Mouse (Mus musculus) midbrain, embryonic 15.5 days (tissue): ENCODE data around the gene Tmem97. TPM values are rescaled to one million over a fixed set of nuclear protein-coding genes. Genes with fewer than 3 reads are reported as not detected.

Experiments used
- ATAC-seq: fragments of 200-750 bp; cut with Nextera tagmentation; replicated peaks from 2 replicates; pipeline ENCODE4 v1.8.0; 2017; ENCODE audit warnings: moderate TSS enrichment
- H3K27ac ChIP-seq: fragments of 300-500 bp; sonication (generic); 2 replicates; pipeline ENCODE4 v1.5.1; 2015; ENCODE audit warnings: mild to moderate bottlenecking, inconsistent platforms
- H3K27me3 ChIP-seq: fragments of 300-500 bp; sonication (generic); replicated peaks from 2 replicates; pipeline ENCODE4 v1.6.1; 2015; ENCODE audit warnings: inconsistent platforms
- H3K36me3 ChIP-seq: fragments of 300-500 bp; sonication (generic); replicated peaks from 2 replicates; pipeline ENCODE4 v1.6.1; 2015; ENCODE audit warnings: inconsistent platforms
- H3K4me1 ChIP-seq: fragments of 300-500 bp; sonication (generic); 2 replicates; pipeline ENCODE4 v1.6.1; 2015; ENCODE audit warnings: inconsistent platforms
- H3K4me2 ChIP-seq: fragments of 300-500 bp; sonication (generic); 2 replicates; pipeline ENCODE4 v1.6.1; 2015; ENCODE audit warnings: inconsistent platforms, mild to moderate bottlenecking, moderate library complexity
- H3K4me3 ChIP-seq: fragments of 300-500 bp; sonication (generic); 2 replicates; pipeline ENCODE4 v1.5.1; 2015; ENCODE audit warnings: mild to moderate bottlenecking, inconsistent platforms
- H3K9ac ChIP-seq: fragments of 300-500 bp; sonication (generic); 2 replicates; pipeline ENCODE4 v1.6.1; 2015; ENCODE audit warnings: mild to moderate bottlenecking, inconsistent platforms
- H3K9me3 ChIP-seq: fragments of 300-500 bp; sonication (generic); 2 replicates; pipeline ENCODE4 v1.6.1; 2016; ENCODE audit warnings: inconsistent platforms
- WGBS: fragments of 180-500 bp; shearing (Covaris S2); methylation state at CpG from one replicate; pipeline ENCODE4 v1.1.7; 2015; ENCODE audit warnings: mixed read lengths; 5-methylcytosine and 5-hydroxymethylcytosine counted together
- polyA plus RNA-seq: library from polyadenylated mRNA; unstranded; fragments of >200 nt; fragmentation: Nextera tagmentation; extraction: Ambion mirVana; gene quantifications from 2 replicates; pipeline ENCODE4 v1.2.1, GENCODE M21; 2015

The Tmem97 gene
- polyA plus RNA-seq, 1 experiment from 2014 or later, result 35.4 TPM

DNA sequence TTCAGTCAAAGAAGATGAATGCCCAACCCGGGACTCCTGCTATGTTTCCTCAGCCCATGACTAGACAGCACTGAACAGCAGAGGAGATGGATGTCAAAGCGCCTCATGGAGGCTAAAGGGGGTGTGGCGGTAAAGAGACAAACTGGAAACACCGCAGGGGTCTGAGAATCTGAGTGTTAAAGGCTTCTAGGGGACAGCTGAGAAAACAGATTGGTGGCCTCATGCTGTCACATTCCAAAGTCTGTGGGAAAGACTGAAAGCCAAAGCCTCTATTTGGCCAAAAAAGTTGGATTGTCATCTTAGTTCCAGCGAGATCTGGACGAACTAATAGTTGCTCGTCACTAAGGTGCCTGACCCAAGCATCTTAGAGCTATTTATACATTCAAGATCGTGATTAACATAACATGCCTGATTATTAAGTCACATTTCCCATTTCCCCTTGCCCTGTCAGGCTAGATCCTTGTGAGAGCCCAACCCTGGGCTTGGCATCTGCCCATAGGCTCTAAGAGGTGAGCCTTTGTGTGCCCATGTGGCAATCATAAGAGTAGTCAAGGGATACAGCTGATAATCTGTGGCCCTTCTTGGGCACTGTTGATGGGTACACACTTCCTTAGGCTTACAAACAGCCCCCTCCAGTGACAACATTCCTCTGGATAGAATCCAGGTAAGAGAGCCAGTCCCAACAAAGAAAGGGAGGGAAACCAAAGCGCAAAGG, 27.2 kb downstream of the Tmem97 start:
- ATAC-seq, result no peak
- Histone ChIP-seq H3K27me3 (no peaks in the 10 kb centered on the region), H3K27ac (0 out of 2 replicates have a peak overlapping the region, but pooled peaks have one; percentile 8), H3K4me3 (no peak overlapping the region), H3K4me2 (no peak overlapping the region), H3K4me1 (no peaks in the 10 kb centered on the region), H3K36me3 (peaks cover 54% of the 10 kb centered on the region; the same call in 1 of the 2 replicates), H3K9me3 (no peaks in the 10 kb centered on the region), H3K9ac (no peak overlapping the region)
- 80% methylated on average over 9 of the region's 9 CpGs for WGBS

GRCm38 (mm10) chr11:78522481-78522997, 28.0 kb downstream of the Tmem97 start:
- ATAC-seq, result no peak
- no peak overlapping the region for H3K9ac ChIP-seq
- H3K9me3 ChIP-seq, result no peaks in the 10 kb centered on the region
- 97% methylated on average over 1 of the region's 1 CpGs for WGBS
- no peaks in the 10 kb centered on the region for H3K27me3 ChIP-seq
- no peak overlapping the region for H3K4me3 ChIP-seq
- H3K4me1 ChIP-seq, result no peaks in the 10 kb centered on the region
- H3K4me2 ChIP-seq, result no peak overlapping the region
- H3K36me3 ChIP-seq, result peaks cover 56% of the 10 kb centered on the region; the same call in 1 of the 2 replicates
- no peak overlapping the region for H3K27ac ChIP-seq

- Histone ChIP-seq H3K36me3 (peaks cover 53% of the 10 kb centered on the region; the same call in 1 of the 2 replicates), H3K27me3 (no peaks in the 10 kb centered on the region), H3K27ac (no peak overlapping the region), H3K4me2 (no peak overlapping the region), H3K9me3 (no peaks in the 10 kb centered on the region), H3K4me1 (no peaks in the 10 kb centered on the region), H3K9ac (no peak overlapping the region), H3K4me3 (no peak overlapping the region)
- 91% methylated on average over 3 of the region's 3 CpGs for WGBS
- no peak for ATAC-seq
Observed at GRCm38 (mm10) chr11:78521880-78522279, 28.7 kb downstream of the Tmem97 start.

- Histone ChIP-seq H3K9me3 (no peaks in the 10 kb centered on the region), H3K36me3 (peaks cover 42% of the 10 kb centered on the region; the same call in 1 of the 2 replicates), H3K4me2 (no peak overlapping the region), H3K27me3 (no peaks in the 10 kb centered on the region), H3K27ac (no peak overlapping the region), H3K4me3 (no peak overlapping the region), H3K9ac (no peak overlapping the region), H3K4me1 (peaks cover under 1% of the 10 kb centered on the region; the same call in 1 of the 2 replicates)
- ATAC-seq, result no peak
- WGBS, result 87% methylated on average over 10 of the region's 10 CpGs
Observed at GRCm38 (mm10) chr11:78518931-78519330, 31.6 kb downstream of the Tmem97 start.

DNA sequence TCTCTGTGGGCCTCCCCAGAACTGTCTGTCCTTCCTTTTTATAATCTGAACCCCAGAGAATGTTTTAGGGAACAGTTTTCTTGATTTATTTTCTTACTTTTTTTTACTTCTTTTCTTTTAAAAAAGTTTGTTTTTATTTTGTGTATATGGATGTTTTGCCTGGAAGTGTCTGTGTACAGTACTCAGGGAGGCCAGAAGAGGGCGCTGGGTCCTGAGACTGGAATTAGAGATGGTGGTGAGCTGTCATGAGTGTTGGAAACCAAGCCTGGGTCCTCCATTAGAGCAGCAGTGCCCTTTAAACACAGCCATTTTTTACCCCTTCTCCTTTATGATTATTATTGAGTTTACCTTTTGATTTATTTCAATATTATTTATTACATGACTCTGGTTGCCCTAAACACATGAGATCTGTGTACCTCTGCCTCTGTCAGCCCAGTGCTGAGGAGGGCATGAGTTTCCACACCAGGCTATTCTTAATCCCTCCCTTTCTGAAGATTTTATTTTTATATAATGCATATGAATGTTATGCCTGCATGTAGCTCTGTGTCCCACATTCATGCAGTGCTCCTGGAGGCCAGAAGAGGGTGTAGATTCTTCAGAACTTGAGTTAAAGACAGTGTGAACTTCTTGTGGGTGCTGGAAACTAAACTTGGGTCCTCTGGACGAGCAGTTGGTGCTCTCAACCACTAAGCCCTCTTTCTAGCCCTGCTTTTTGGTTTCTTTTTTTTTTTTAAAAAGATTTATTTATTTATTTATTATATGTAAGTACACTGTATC, 34.8 kb downstream of the Tmem97 start:
- Histone ChIP-seq H3K27me3 (no peaks in the 10 kb centered on the region), H3K36me3 (peaks cover 32% of the 10 kb centered on the region; the same call in 1 of the 2 replicates), H3K4me3 (no peak overlapping the region), H3K27ac (no peak overlapping the region), H3K9ac (no peak overlapping the region), H3K4me2 (no peak overlapping the region), H3K4me1 (peaks cover 22% of the 10 kb centered on the region), H3K9me3 (no peaks in the 10 kb centered on the region)
- WGBS, result 62% methylated on average over 2 of the region's 2 CpGs
- ATAC-seq, result no peak

- Histone ChIP-seq H3K9me3 (no peaks in the 10 kb centered on the region), H3K27me3 (no peaks in the 10 kb centered on the region), H3K9ac (peak overlapping the region; percentile 97), H3K36me3 (peaks cover 16% of the 10 kb centered on the region), H3K27ac (no peak overlapping the region), H3K4me2 (peak overlapping the region; percentile 98), H3K4me1 (peaks cover 22% of the 10 kb centered on the region), H3K4me3 (peak overlapping the region; percentile 95)
- ATAC-seq, result no peak
- 73% methylated on average over 3 of the region's 3 CpGs for WGBS
Observed at GRCm38 (mm10) chr11:78513106-78513790, 37.3 kb downstream of the Tmem97 start.

GRCm38 (mm10) chr11:78512025-78512957, 38.3 kb downstream of the Tmem97 start, which contains the start of the genes Tmem199 and Poldip2:
TSS of gene Tmem199 (minus strand) at chr11:78512172.
TSS of gene Poldip2 (plus strand) at chr11:78512193.
- Histone ChIP-seq H3K9me3 (no peaks in the 10 kb centered on the region), H3K4me3 (peak within 1 kb of the TSS; percentile 95), H3K27me3 (no peaks in the 10 kb centered on the region), H3K27ac (peak within 1 kb of the TSS; percentile 87), H3K4me2 (peak within 1 kb of the TSS; percentile 98), H3K36me3 (peaks cover 15% of the 10 kb centered on the region), H3K9ac (peak within 1 kb of the TSS; percentile 97), H3K4me1 (peaks cover 22% of the 10 kb centered on the region)
- WGBS, result under 1% methylated on average over 66 of the region's 67 CpGs
- ATAC-seq, result peak; percentile 96

DNA sequence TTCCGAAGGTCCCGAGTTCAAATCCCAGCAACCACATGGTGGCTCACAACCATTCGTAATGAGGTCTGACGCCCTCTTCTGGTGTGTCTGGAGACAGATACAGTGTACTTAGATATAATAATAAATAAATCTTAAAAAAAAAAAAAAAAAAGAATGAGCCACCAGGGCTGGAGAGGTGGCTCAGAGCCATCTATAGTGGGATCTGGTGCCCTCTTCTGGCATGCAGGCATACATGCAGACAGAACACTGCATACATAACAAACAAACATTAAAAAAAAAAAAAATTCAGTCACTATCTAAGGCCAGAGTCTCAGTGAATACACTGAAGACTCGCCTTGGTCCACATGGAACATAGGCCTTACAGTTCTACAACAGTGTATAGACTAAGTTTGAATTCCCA, 41.4 kb downstream of the Tmem97 start:
- H3K36me3 ChIP-seq, result peaks cover 16% of the 10 kb centered on the region
- no peak overlapping the region for H3K4me3 ChIP-seq
- H3K4me1 ChIP-seq, result peaks cover 22% of the 10 kb centered on the region
- no peak for ATAC-seq
- no peak overlapping the region for H3K4me2 ChIP-seq
- no peak overlapping the region for H3K27ac ChIP-seq
- H3K9ac ChIP-seq, result no peak overlapping the region
- H3K9me3 ChIP-seq, result no peaks in the 10 kb centered on the region
- WGBS, result 84% methylated on average over 5 of the region's 5 CpGs
- H3K27me3 ChIP-seq, result no peaks in the 10 kb centered on the region

DNA sequence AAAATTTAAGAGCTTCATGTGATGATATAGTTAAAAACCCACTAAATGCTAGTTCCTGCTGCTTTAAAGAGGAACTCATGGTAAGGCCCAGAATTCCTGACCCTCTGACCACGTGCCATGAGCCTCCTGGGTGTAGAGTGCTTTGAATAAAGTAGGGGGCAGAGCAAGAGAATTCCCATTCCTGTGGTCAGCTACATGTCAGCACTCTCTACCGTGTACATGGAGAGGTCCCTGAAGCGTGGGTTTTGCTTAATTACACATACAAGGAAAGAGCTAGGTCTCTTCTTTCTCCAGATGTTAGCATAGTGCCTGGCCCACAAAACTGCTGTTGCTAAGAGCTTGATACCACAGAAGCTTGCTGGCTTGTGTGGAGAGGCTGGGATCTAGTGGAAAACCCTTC, 45.1 kb downstream of the Tmem97 start:
- no peak overlapping the region for H3K4me3 ChIP-seq
- no peak for ATAC-seq
- peaks cover 16% of the 10 kb centered on the region for H3K36me3 ChIP-seq
- H3K9ac ChIP-seq, result no peak overlapping the region
- no peaks in the 10 kb centered on the region for H3K4me1 ChIP-seq
- H3K9me3 ChIP-seq, result no peaks in the 10 kb centered on the region
- H3K27ac ChIP-seq, result no peak overlapping the region
- H3K27me3 ChIP-seq, result peaks cover 6% of the 10 kb centered on the region; the same call in 1 of the 2 replicates
- WGBS, result 85% methylated on average over 3 of the region's 3 CpGs
- no peak overlapping the region for H3K4me2 ChIP-seq

- no peak for ATAC-seq
- Histone ChIP-seq H3K4me1 (peaks cover 6% of the 10 kb centered on the region; the same call in 1 of the 2 replicates), H3K27ac (no peak within 1 kb of the TSS), H3K9me3 (no peaks in the 10 kb centered on the region), H3K36me3 (peaks cover 14% of the 10 kb centered on the region), H3K27me3 (peaks cover 6% of the 10 kb centered on the region; the same call in 1 of the 2 replicates), H3K4me2 (no peak within 1 kb of the TSS), H3K9ac (no peak within 1 kb of the TSS), H3K4me3 (no peak within 1 kb of the TSS)
- 66% methylated on average over 7 of the region's 7 CpGs for WGBS
Observed at GRCm38 (mm10) chr11:78502909-78503650, 47.5 kb downstream of the Tmem97 start, which contains the start of gene Sebox. TSS of gene Sebox (plus strand) at chr11:78503447.
